Mouse (Mus musculus) layer of hippocampus, adult 11-12 months (tissue): ENCODE measurements around the gene Zfp36.
A peak's percentile ranks its signal among the peaks of the same experiment; 100 is the strongest.

ENCODE experiments used
- DNase-seq: peaks from one replicate; pipeline ENCODE4 v3.0.0; 2022; ENCODE audit warnings: low spot score

Gene Zfp36

GRCm38 (mm10) chr7:28384162-28384561 is 4.1 kb upstream of the Zfp36 start:
- DNase-seq = no peak

GRCm38 (mm10) chr7:28383606-28384005 is 3.6 kb upstream of the Zfp36 start:
- DNase-seq = no peak

GRCm38 (mm10) chr7:28382981-28383396 is 2.9 kb upstream of the Zfp36 start:
- DNase-seq = peak; percentile 85

GRCm38 (mm10) chr7:28382347-28382951 is 2.4 kb upstream of the Zfp36 start:
- no peak for DNase-seq

GRCm38 (mm10) chr7:28381938-28382337 is 1.9 kb upstream of the Zfp36 start:
- DNase-seq = peak; percentile 66

- no peak for DNase-seq
These were observed 1.2 kb upstream of the Zfp36 start for GRCm38 (mm10) chr7:28381017-28381790.

GRCm38 (mm10) chr7:28378769-28379651 is 1.0 kb downstream of the Zfp36 start:
- peak; percentile 92 for DNase-seq

GRCm38 (mm10) chr7:28378066-28378690 is 1.9 kb downstream of the Zfp36 start:
- DNase-seq = no peak

GRCm38 (mm10) chr7:28377190-28378065 is 2.6 kb downstream of the Zfp36 start:
- no peak for DNase-seq

- DNase-seq = no peak
These were observed 3.9 kb downstream of the Zfp36 start for GRCm38 (mm10) chr7:28376011-28376771.

- DNase-seq = peak; percentile 82
These were observed 4.7 kb downstream of the Zfp36 start for GRCm38 (mm10) chr7:28375176-28375921.

- DNase-seq = no peak
These were observed 5.4 kb downstream of the Zfp36 start for GRCm38 (mm10) chr7:28374647-28375046.

- no peak for DNase-seq
These were observed 6.1 kb downstream of the Zfp36 start for GRCm38 (mm10) chr7:28373891-28374495.

- peak; percentile 85 for DNase-seq
These were observed 6.9 kb downstream of the Zfp36 start for GRCm38 (mm10) chr7:28373131-28373581.

GRCm38 (mm10) chr7:28372251-28373108 is 7.6 kb downstream of the Zfp36 start, which contains the start of gene Plekhg2:
Gene Plekhg2, minus strand, starts transcription at chr7:28372599.
- DNase-seq = peak; percentile 96

- DNase-seq = no peak
These were observed 8.5 kb downstream of the Zfp36 start for GRCm38 (mm10) chr7:28371514-28371989.

GRCm38 (mm10) chr7:28370977-28371513 is 9.0 kb downstream of the Zfp36 start:
- no peak for DNase-seq

- no peak for DNase-seq
These were observed 10.0 kb downstream of the Zfp36 start for GRCm38 (mm10) chr7:28370051-28370450.
